Mouse (Mus musculus) layer of hippocampus, postnatal 14 days (tissue): Measurements from ENCODE around the gene Krt7. TPM values are rescaled to one million over a fixed set of nuclear protein-coding genes. Genes with fewer than 3 reads are reported as not detected.
A peak's percentile ranks its signal among the peaks of the same experiment; 100 is the strongest.

Experiments used
- DNase-seq, 2 experiments: peaks; one replicate each; pipeline ENCODE4 v3.0.0; 2021 to 2022; ENCODE audit warnings: low spot score in 2 of 2, mixed read lengths in 1 of 2
- microRNA-seq, 2 experiments: library from miRNA; unstranded; fragments of <30 nt; microRNA quantifications; one replicate each; pipeline ENCODE4 v1.2.0; 2021
- total RNA-seq, 2 experiments: library from RNA; stranded (reverse); gene quantifications; 2 replicates each; pipeline ENCODE4 v1.2.3; 2021

Gene Krt7
- total RNA-seq, 2 experiments from 2014 or later, result not detected

DNA sequence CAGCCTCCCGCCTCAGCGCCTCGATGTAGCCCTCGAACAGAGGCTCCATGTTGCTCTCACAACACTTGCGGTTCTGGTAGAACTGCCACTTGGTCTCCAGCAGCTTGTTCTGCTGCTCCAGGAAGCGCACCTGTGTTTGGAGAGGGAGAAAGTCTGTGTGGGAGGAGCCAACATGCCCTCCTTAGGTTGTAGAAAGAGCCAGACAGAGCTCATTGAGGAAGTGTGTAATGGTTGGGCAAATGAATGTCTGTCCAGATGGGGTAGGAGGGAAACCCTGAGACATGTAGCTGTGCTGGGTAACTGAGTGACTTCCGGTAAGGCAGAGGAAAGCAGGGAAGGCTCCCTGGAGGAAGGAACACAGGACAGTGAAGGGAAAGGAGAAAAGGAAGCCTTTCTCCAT lies 25.8 kb downstream of the Krt7 start:
- DNase-seq, result no peak

DNA sequence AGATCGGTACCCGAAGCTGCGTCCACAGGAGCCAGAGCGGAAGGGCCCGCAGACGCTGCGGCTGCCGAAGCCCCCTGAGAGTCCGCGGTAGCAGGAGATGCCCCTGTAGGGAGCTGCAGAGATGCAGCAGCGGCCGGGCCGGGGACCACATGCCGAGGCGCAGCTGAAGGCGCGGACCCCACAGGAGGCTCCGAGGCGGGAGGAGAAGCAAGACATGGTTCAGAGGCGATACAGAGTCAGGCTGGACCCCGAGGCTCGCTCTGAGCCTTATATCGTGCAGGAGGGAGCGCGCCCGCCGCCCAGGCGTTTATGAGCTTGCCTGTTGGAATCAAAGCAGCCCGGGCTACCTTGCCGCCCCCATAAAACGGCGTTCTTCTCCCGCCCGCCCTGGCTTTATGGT lies 27.7 kb downstream of the Krt7 start, which contains the start of gene Krt87:
Gene Krt87, minus strand, starts transcription at position 250 of the 400 bp plus-strand sequence.
- no peak for DNase-seq

DNA sequence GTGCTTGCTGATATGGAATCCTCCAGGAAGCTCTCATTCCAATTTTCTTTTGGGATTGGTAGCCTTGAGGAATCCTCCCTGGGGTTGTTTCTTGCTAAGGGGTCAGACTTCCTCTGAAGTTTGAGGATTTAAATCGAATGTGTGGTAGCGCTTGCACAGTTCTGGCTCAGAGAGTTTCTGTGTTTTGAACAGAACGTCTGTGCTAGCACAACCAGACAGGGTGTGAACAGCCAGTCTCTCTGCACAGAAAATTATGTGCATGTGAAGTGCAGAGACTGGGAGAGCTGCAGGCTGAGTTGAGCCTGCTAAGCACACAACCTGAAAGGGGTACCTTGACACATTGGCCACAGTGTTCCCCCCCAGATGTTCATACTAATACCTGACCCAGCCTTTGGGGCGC lies 30.0 kb downstream of the Krt7 start:
- DNase-seq, result peak; percentile 25 to 58

DNA sequence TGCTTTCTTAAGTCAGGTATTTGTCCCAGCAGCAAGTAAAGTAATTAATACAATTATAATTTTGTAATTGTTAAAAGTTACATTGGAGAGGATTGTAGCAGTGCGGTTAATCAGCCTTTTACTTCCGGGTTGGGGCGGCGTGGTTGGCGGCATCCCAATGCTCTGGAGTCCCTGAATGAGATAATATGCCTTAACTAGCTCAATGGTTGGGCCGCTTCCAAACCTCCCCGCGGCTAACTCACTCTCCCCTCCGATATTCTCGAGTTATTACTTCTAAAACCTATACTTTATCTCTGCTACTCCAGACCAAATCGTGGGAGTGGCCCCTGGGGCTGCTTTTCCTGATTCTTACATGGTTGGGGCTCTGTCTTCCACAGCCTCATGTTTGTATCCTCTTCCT lies 35.7 kb downstream of the Krt7 start:
- no peak for DNase-seq

DNA sequence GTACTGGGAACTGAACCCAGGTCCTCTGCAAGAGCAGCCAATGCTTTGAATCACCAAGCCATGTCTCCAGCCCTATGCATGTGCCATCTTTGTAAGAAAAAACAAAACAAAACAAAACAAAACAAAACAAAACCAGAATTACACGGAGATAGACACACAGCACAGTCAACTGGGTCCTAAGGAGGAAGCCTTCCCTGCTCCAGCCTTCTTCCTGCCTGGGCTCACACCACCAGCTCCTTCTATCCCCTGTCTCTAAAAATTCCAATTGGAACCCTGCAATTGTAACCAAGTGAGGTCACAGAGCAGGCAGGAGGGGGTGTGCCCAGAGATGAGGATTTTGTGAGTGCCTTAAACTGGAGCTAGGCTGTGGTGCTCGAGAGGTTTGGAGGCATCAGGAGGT lies 36.6 kb downstream of the Krt7 start, which contains the start of gene Krt88:
Gene Krt88, plus strand, starts transcription at position 301 of the 400 bp plus-strand sequence.
- no peak for DNase-seq

DNA sequence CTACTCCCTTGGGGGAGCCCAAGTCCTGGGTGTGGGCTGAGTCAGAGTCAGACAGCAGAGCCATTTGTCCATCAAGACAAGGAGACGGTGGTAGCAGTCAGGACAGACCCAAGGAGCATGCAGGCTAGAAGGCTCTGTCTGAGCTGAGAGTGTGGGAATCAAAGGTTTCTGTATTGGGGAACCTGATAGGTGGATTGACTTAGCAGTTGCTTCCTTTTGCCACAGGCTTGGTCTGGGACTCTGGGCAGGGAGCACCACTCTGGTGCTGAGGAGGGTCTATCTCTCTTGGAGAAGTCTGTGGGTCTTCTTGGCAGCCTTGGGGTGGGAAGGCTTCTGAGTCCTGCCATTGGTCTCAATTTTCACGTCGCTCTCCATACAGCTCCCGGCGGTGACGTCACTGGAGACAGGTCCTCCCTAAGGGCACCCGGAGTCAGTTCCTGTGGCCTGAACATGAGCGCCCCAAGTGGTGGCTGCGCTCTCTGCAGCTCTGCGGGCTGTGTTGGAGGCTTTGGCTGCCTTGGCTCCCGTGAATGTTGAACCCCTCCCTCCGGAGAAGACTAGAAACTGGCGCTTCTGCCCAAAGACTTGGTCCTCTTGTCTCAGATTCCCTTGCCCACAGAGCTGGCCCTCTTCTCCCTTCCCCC lies 42.4 kb downstream of the Krt7 start:
- DNase-seq, result peak; percentile 58 to 59

DNA sequence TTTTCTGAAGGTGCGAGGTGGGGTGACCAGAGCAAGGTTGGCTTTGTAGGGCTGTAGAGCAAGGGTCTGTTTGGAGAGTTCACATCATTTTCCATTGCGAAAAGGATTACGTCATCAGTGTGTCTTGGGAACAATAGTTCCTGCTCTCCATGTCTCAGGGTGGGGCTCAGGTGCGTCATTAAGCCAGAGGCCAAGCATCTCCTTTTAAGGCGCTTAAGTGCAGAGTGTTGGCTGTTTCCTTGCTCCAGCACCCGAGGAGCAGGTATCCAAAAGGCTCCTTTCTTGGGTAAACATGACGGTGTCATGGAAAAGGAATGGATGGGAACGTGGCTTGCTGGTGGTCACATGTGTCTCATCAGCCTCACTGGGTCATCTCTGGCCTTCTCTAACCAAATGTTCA lies 43.9 kb downstream of the Krt7 start:
- no peak for DNase-seq

DNA sequence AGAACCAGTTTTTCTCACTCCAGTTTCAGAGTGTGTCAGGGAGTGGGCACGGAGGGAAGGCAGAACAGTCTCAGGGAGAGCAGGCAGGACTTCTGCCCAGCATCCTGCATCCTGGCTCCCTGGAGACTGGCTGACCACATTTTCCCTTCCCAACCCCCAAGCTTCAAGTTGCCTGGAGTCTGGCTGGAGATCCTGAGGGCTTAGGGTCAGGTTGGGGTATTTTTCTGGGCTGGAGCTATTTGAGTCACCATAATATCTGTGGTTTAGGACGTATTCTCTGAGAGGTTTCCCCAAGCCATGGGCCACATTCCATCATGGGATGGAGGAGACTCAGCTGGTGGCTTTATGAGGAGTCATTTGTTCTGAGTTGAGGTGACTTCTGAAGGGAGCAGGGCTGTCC lies 44.4 kb downstream of the Krt7 start:
- DNase-seq, result no peak

DNA sequence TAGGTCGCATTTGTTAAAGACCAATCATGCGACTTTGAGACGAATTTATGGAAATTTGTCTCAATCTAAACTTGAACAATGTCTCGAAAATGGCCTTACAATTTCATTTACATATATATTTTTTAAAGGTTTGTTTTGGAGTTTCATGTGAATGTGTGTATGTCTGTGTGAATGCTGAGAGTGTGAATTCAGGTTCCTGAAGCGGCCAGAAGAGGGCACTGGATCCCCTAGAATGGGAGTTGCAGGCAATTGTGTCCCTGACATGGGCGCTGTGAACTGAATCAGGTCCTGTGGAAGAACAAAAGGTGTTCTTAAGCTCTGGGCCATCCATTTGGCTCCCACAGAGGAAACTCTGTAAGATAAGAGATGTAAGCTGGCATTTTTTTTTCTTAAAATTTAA lies 45.0 kb downstream of the Krt7 start:
- no peak for DNase-seq

DNA sequence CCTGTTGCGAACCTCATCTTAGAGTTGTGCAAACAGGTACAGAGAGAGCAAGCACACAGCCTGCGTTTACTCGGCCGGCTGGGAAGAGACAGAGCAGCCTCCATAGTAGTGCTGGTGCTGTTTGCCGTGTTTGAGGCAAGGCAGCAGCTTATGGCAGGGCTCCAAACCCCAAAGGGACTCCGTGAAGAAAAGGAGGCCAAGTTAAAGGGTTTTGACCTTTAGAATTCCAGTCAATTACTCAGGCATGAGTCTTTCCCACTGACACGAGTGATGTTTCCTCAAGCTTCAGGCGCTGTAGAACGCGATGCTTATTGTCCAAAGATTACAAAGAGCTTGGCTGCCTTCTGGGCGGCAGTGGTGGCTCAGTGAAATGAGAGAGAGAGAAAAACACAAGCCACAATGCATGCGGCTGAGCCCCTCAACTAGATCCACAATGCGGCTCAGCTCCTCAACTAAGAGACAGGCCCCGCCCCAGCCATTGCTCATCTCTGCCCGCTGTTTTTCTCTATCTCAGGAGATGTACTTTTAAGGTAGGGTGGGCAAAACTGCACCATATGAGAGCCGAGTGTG lies 47.6 kb downstream of the Krt7 start:
- DNase-seq, result no peak

DNA sequence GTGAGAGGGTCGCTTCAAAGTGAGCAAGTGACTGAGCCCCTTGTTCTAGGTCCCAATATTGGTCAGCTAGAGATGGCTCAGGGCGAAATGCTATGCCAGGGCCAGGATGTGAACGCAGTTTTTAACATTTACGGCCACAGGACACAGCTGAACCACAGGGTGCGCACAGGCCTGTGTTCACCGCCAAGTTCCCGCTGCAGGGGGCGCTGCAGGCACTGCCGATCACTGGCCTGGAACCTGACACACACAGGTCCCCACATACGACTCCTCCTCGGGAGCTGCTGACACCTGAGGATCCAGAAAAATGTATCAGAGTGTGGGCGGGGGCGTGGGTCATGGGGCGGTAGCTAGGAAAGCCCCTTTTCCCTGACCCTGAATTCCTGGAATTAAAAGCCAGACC lies 48.4 kb downstream of the Krt7 start:
- DNase-seq, result no peak

DNA sequence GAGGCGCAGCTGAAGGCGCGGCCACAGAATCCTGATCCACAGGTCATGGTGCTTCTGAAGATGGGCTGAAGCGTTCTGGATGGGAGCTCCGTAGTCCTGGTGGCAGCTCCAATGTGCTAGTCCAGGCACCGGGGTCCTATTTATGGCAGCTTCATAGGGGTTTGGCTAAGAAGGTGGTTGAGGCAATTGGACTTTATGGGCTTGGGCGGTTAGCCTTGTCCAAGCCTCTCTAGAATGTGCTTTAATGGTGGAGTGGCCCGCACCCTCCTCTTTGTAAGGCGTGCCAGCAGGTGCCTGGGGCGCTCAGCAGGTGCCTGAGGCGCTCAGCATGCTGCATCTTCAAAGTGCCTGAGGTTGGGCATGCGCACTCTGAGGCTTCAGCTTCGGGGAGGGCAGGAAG lies 52.8 kb downstream of the Krt7 start, which contains the start of gene Krt81:
Gene Krt81, minus strand, starts transcription at position 101 of the 400 bp plus-strand sequence.
- no peak for DNase-seq

DNA sequence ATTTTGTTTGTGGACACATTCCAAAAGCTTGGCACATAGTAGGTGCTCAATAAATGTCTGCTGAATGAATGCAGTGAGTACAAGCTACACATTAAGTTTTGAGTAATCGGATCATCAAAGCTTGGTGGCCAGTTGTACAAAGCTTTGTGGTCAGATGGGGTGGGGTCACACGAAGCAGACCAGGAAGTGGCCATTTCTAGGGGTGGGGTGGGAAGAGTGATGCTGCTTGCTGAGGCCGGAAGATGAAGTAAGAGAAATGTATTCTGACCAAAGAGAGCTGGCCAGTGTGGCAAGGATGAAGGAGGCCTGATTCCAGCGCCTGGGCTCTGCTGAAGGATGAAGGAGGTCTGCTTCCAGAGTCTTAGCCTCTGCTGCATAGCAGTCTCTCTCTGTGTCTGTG lies 58.2 kb downstream of the Krt7 start:
- DNase-seq, result no peak

DNA sequence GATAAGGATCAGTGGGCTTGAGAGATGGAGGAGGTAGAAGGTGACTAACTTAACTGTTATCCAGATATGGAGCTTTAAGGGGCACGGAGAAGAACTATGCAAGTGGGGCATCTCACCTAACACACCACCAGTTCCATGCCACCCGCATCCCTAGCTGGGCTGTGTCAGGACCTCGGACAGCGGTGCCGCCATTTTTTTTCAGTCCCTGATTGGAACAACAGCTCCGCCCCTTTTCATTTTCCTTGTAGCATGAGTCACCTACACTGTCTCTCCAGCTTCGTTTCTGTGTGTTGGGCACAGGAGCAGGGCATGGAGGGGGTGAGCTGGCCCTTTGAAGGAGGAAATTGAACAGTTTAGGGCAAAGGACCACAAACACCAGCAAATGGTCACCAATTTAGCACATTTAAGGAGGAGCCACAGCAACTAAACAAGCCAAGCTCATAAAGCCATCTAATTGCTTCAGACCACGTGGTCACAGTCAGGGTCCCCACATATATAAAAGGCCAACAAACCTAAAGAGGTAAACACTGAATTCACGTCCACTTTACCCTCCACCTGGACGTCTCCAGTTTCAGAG lies 62.2 kb downstream of the Krt7 start, which contains the start of gene Krt86:
Gene Krt86, plus strand, starts transcription at position 527 of the 577 bp plus-strand sequence.
- DNase-seq, result no peak

DNA sequence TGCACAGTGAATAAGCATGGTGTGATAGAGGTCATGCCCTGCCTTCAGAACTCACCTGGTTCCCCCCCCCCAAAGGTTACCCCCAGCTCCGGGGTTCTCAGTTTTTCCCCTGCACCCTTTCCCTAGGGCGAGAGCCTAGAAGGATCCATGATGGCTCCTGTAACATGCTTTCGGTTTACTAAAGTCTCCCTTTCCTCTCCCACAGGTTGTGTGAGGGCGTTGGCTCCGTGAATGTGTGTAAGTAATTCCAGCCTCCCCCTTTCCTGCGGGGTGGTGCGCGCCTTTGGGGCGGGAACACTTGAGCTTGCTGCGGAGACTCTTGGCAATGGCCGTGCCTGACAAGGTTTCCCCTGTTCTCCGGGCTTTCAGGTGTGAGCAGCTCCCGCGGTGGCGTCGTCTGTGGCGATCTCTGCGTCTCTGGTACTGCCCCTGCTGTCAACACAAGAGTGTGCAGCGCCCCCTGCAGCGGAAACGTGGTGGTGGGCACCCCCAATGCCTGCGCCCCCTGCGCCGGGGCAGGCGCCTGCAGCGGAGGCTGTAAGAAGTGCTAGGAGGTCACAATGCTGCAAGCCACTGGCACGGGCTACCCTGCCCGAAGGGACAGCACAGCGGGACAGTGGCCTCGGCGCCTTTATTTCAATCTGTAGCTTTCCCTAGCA lies 68.3 kb downstream of the Krt7 start:
- peak; percentile 34 to 46 for DNase-seq

DNA sequence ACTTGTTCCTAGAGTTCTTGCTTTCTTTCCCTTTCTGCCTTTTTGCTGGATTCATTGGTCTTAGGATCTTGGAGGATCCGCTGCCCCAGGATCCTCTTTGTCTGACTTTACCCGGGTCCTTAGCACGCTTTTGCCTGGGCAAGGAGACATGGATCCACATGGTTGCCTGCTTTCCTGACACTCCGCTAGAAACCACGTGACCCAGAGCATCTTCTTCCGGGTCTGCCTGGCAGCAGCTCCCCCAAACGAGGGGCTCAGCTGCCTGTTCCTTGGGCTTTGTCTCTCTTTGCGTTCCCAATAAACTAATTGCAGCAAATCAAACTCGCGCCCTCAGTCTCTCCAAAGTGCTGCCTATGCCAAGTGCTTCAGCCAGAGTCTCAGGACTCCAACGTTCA lies 68.8 kb downstream of the Krt7 start:
- DNase-seq, result no peak

Small RNAs within 50 kb of the gene (microRNA-seq; reads per million reads assigned to microRNA genes)
- 0.28 to 0.90 reads per million in 2 experiments for gene Mir1941

Other genes with a start within 250 kb of the Krt7 start
- gene Acvr1b, start 237.0 kb upstream of the Krt7 start, total RNA-seq, result 10 to 100 TPM; 71.3 to 79.6 TPM
- 10 to 100 TPM; 53.4 to 55.2 TPM for gene Grasp, start 186.9 kb upstream of the Krt7 start, total RNA-seq
- 10 to 100 TPM; 34.5 to 54.4 TPM for gene Nr4a1, start 156.8 kb upstream of the Krt7 start, total RNA-seq
- gene Atg101, start 126.8 kb upstream of the Krt7 start, total RNA-seq, result 10 to 100 TPM; 45.9 to 47.3 TPM
- gene 6030408B16Rik, start 117.8 kb upstream of the Krt7 start, total RNA-seq, result under 1 TPM; 0.28 to 0.69 TPM
- gene Krt80, start 40.9 kb upstream of the Krt7 start, total RNA-seq, result under 1 TPM in 1 of 2 experiments, not detected in 1; 0.10 TPM
- gene Krt87, start 27.8 kb downstream of the Krt7 start, total RNA-seq, result under 1 TPM; 0.18 to 0.81 TPM
- not detected for gene Krt88, start 36.7 kb downstream of the Krt7 start, total RNA-seq
- not detected for gene Krt81, start 52.7 kb downstream of the Krt7 start, total RNA-seq
- not detected for gene Krt86, start 62.4 kb downstream of the Krt7 start, total RNA-seq
- not detected for gene Krt83, start 80.5 kb downstream of the Krt7 start, total RNA-seq
- not detected for gene Gm49425, start 106.2 kb downstream of the Krt7 start, total RNA-seq
- not detected for gene Krt84, start 121.8 kb downstream of the Krt7 start, total RNA-seq
- not detected for gene Krt82, start 139.6 kb downstream of the Krt7 start, total RNA-seq
- gene Krt90, start 151.9 kb downstream of the Krt7 start, total RNA-seq, result under 1 TPM; 0.14 to 0.16 TPM
- under 1 TPM in 1 of 2 experiments, not detected in 1; 0.14 TPM for gene Krt75, start 162.9 kb downstream of the Krt7 start, total RNA-seq
- gene Gm5414, start 217.1 kb downstream of the Krt7 start, total RNA-seq, result not detected
- not detected for gene Gm5478, start 236.3 kb downstream of the Krt7 start, total RNA-seq